Mouse (Mus musculus) cerebellum, adult 2 months (tissue): ENCODE measurements at regions not wholly inside any gene's neighbourhood (a gene's known extent, or its start where the extent isn't known, plus 50 kb on each side); places are given as distances from the start of the nearest gene placed in this dataset.

Source experiments
- CTCF ChIP-seq: fragments of 200-500 bp; IDR thresholded peaks from 2 replicates; pipeline ENCODE4 v1.5.1; 2011; ENCODE audit warnings: low read depth, mild to moderate bottlenecking, control low read depth, low read length, moderate library complexity, borderline replicate concordance; ENCODE audit not compliant: insufficient read depth
- POLR2A ChIP-seq: fragments of 200-500 bp; IDR thresholded peaks from 2 replicates; pipeline ENCODE4 v1.6.1; 2011; ENCODE audit warnings: low read length, control low read depth, borderline replicate concordance; ENCODE audit not compliant: insufficient read depth

GRCm38 (mm10) chr15:31694877-31695671, 93.4 kb downstream of the Fam173b start:
- TF ChIP-seq CTCF (no peak), POLR2A (no peak)
